Mouse (Mus musculus): Measurements from ENCODE around the gene Nhsl1.
A peak's percentile ranks its signal among the peaks of the same experiment; 100 is the strongest.

Nhsl1 gene

DNA sequence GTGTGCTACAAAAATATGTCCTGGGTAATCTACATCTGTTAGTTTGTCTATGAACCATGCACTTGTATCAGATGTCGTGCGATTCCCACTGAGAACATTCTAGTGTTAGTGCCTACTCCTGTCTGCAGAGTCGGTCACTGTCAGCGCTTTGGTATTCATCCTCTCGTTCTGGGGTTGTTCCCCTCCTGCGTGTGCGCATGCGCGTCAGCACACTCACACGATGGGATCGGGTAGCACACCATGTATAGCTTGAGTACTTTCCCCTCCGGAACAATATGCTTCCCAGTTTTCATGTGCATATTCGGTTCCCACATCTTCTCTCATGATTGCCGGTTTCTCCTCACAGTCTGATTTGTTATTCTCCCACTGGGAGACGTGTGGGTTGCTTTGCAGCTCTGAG is 28.4 kb downstream of the Nhsl1 start:
- DNase-seq (ENCODE audit: low spot score in 2 of 2), result no peak

DNA sequence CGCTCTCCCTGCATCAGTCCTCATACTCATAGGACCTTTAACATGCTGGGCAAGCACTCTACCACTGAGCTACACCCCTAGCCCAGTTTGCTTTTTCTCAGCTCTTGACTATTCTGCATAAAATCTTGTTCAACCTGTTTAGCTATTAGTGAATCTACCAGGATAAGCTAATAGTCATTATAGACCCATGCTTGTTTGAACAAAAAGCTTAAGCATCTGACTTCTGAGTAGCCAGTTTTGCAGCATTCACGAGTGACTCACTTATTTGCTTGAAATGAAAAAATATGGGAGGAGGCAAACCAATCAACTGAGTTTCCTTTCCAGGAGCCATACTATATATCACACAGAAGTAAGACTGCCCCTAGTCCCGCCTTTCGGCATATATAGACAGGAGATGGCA is 32.0 kb downstream of the Nhsl1 start:
- DNase-seq (ENCODE audit: low spot score in 2 of 2), result no peak

- DNase-seq (ENCODE audit: low spot score in 2 of 2), result no peak
Measured at GRCm38 (mm10) chr10:18352937-18353336, 34.2 kb downstream of the Nhsl1 start.

DNA sequence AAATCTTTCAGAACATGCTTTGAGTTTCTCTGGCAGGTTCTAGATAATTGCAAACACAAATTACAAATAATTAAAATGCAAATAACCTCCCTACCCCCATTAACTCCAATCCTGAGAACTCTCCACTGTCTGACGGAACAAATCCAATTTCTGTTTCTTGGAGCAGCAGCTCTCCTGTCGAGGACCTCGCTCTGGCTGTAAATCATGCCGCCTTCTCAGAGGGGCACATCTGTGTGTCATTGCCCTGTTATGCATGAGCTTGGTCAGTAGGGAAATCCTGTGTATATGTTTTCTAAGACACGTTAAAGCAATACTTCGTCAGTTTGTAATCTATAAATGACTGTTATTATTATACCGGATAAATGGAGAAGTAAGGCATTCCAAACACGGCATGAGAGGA is 35.3 kb downstream of the Nhsl1 start:
- DNase-seq (ENCODE audit: low spot score in 2 of 2), result no peak

DNA sequence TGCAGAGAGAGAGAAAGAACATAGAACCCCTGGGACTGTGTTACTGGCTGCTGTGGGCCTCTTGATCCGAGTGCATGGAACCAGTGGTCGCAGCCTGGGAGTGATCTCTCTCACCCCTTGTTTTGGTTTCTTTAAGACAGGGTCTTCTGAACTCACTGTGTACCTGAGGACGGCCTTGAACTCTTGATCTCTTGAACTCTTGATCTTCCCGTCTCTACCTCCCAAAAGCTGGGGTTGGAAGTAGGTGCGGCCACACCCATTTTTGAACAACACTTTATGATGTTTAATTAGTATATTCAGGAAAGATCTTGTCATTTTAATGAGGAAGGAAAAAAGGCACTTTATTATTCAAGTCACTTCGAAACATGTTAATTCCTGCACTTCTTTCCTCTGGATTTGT is 37.7 kb downstream of the Nhsl1 start:
- no peak for DNase-seq (ENCODE audit: low spot score in 2 of 2)

DNA sequence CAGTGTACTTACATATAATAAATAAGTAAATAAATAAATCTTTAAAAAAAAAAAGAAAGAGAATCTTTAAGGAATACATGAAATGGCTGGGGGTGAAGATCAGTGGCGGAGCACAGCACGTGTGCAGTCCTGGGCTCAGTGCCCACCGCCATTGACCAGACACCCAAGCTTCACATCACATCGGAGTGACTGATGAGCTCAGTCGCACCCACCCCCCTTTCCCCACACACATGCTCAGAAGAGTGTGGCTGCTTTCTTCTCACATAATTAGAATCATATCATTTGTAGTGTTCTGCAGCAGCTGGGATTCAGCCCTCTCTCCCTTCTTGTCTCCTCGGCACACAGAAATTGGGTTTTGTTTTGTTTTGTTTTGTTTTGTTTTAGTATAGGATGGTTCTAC is 38.4 kb downstream of the Nhsl1 start:
- peak in 1 of 2 experiments; percentile 30 for DNase-seq (ENCODE audit: low spot score in 2 of 2)

DNA sequence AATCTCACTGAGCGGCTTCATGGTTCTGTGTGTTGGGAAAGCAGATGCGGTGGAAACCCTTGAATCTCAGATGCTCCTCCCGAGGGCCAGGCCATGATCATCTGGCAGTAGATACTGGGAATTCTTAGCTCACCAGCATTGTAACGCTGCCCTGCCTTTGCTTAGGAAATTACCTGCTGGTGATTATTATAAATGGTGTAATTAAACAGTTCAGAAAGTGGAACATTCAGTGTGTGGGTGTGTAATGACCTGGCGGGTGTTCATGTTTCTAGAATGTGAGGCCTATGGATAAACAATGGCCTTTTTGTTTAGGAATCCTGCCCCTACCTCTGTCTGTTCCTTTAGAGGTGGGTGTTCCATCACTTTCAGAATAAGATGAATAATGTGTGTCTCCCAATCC is 39.7 kb downstream of the Nhsl1 start:
- no peak for DNase-seq (ENCODE audit: low spot score in 2 of 2)

DNA sequence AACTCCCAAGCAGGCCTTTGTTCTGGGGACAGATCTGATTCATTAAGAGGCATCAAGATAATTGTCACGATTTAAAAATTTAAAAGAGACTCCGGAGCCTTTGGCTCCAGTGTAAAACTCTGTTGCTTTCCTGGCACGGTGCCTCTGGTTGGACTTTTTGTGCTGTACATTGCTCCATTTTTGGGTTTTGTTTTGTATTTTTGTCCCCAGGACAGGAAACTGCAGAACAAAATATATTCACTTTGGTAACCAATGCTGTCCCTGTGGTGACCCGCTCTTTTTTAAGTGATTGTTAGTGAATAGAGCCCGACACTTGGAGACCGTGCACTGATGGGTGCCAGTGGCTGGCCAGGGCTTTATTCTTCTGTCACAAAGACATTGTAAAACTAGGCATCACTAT is 41.4 kb downstream of the Nhsl1 start:
- DNase-seq (ENCODE audit: low spot score in 2 of 2), result peak; percentile 66 to 74

GRCm38 (mm10) chr10:18365432-18365831 is 46.6 kb downstream of the Nhsl1 start:
- DNase-seq (ENCODE audit: low spot score in 2 of 2), result no peak

GRCm38 (mm10) chr10:18366697-18367096 is 47.9 kb downstream of the Nhsl1 start:
- peak; percentile 36 to 44 for DNase-seq (ENCODE audit: low spot score in 2 of 2)

DNA sequence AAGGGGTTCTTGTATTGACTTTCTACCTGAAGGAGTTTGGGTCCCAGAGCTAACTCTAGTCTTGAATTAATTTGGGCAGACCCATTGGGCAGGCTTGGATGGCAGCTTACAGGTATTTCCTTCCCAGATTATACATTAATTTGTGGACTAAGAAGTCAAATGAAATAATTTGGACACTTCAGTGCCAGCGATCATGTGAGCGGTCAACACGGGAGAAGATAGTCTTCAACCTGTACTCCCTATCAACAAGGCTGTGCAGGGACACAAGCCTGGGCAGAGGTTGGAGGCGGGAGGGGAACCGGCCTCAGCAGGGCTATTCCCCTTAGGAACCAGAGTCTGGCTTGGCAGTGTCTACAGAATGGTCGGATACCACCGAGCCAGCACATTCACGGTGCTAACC is 49.3 kb downstream of the Nhsl1 start:
- no peak for DNase-seq (ENCODE audit: low spot score in 2 of 2)

GRCm38 (mm10) chr10:18370475-18371286 is 51.9 kb downstream of the Nhsl1 start:
- no peak for DNase-seq (ENCODE audit: low spot score in 2 of 2)

- DNase-seq (ENCODE audit: low spot score in 2 of 2), result peak; percentile 35 to 46
Measured at GRCm38 (mm10) chr10:18371866-18372265, 53.1 kb downstream of the Nhsl1 start.

GRCm38 (mm10) chr10:18375301-18375700 is 56.5 kb downstream of the Nhsl1 start:
- DNase-seq (ENCODE audit: low spot score in 2 of 2), result no peak

DNA sequence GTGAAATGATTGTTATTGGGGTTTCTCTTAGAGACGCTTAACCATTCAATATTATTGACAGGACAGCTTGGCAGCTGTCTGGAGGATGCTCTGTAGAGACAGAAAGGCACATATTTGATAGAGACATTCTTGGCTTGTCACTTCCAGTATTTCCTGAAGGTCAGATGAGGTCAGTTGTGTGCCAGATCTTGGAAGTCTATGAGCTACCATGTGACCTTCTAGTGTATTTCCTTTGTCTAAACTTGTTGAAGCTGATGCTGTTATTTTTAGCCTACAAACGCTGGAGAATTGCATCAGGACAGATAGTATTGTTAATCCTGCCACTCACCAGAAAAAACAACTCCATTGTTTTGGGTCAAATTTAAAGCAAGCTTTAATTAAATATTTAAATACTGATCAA is 66.0 kb downstream of the Nhsl1 start:
- no peak for DNase-seq (ENCODE audit: low spot score in 2 of 2)

DNA sequence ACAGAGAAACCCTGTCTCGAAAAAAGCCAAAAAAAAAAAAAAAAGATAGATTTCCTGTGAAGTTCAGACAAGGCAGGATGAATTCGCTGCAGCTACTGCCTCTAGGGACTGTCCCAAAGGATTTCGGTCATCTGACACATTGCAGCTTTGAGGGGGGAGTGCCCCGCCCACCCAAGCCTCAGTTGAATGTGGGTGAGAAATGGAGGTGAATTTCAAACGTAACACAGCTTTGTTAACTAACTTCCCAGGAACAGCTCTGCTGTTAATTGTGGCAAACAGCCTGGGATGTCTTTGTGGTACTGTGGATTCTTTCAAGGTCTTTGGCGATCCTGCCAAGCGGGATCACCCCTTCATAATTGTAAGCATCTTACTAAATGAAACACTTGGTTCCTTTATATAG is 67.4 kb downstream of the Nhsl1 start:
- peak; percentile 63 to 75 for DNase-seq (ENCODE audit: low spot score in 2 of 2)

DNA sequence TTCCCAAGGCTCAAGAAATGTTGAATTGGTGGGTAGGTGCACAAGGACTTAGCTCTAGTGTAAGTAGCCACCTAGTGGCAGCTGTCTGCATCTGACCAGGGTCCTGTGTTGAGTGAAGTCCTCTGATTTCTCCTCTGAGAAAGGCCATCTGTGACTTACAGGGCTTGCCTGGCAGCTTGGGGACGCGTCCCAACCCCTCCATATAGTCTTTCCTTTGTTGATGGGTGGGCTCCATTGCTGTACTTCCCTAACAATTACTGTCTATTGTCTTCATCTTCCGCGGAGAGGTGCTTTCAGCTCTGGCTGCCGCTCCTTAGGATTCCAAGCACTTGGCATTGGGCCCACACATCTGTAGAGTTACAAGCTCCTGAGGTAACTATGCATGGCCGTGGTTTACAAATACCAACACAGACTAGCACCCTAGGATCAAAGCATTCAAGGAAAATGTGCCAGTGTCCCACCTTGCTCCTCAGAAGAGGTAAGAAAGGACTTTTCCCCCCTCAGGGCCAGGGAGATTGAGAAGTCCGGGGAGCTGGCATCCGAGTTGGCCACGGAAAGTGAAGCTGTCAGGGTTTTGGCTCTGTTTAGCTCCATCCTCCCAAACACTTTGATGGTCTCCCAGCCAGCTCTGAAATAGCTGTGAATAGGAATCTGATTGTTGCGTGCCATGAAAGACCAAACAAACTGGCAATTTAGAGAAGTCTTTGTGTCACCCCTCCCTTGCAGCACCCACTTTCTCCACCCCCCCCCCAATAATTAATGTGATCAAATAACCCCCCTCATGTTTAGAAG is 70.2 kb downstream of the Nhsl1 start:
- DNase-seq (ENCODE audit: low spot score in 2 of 2), result peak; percentile 70 to 76

- DNase-seq (ENCODE audit: low spot score in 2 of 2), result no peak
Measured at GRCm38 (mm10) chr10:18390004-18390403, 71.2 kb downstream of the Nhsl1 start.

- DNase-seq (ENCODE audit: low spot score in 2 of 2), result peak; percentile 75 to 79
Measured at GRCm38 (mm10) chr10:18391608-18392007, 72.8 kb downstream of the Nhsl1 start.

DNA sequence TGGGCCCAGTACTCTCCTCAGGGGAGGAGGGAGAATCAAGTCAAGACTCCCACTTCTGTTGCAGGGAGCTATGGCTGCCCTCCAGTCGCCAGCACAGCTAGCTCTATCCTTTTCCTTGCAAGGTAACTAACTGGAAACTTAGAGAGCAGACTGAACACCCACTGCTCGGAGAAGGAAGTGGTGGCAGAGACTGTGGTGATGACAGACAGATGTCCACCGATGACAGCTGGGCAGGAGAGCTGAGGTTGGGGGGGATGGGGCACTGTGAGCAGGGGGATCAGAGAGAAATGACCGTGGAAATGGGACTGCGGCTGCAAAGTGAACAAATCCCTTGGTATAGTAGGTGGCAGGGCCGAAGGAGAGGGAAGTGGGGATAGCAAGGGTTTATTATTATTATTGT is 73.5 kb downstream of the Nhsl1 start:
- DNase-seq (ENCODE audit: low spot score in 2 of 2), result no peak

DNA sequence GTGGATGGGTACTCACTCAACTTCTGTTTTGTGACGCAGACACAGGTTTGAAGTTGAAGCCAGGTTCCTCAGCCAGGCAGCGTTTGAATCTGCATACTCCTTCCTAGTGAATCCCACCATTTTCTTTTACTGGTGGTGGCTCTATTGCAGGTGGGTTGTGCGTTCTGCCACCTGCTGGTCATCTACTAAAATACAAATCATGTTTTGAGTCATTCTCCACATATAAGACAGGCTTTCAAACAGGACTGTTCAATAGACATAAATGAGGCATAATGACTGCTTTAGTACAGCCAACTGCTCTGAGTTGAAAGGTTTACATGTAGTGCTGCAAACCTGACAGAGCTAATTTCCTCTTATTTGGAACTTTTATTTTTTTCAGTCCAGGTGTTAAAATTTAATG is 75.0 kb downstream of the Nhsl1 start:
- DNase-seq (ENCODE audit: low spot score in 2 of 2), result no peak

DNA sequence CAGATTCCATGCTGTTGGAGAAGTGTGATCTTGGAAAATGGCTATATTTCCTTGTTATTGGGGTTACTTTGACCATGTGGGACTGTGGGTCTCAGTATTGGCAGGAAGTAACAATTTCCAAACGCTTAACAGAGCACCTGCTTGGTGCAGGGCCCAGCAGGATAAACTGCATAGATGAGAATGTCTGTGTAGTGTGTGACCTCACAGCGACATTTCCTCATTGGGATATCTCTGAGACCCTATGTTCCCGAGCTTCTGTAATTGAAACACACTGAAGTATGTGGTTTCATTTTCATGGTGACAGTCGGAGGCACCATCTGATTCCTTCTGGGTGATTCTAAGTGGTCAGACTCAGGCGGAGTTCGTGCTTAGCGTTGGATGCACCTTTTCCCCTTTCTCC is 75.5 kb downstream of the Nhsl1 start:
- no peak for DNase-seq (ENCODE audit: low spot score in 2 of 2)

DNA sequence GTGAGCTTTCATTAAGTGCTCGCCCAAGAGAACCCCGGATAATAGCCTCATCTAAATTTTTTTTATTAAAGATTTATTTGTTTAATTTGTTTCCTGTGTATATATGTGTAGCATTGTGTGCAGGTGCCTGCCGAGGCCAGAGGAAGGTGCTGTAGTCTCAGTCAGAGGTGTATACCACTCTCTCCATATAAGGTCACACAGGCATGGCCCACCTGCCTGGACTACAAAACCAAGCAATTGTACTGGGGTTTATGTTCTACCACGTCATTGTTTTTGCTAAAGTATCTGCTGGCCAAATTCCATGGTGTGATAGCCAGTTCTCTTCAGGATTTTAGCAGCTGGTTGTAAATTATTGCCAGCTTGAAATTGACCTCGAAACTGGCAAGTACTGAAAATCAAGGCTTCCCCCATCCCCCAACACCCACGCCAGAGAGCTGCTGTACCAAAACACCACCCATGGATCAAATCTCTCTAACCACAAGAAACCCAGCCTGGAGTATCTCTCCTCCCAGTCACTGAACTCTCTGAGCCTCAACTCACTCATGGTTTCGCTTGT is 81.4 kb downstream of the Nhsl1 start:
- no peak for DNase-seq (ENCODE audit: low spot score in 2 of 2)

Measured in right cerebral cortex, postnatal 10 days (tissue).